Comparison of ENCODE assay signal across 16 mouse cellular contexts in genomic region chr12:58512645-58513044, GRCm38 (mm10).
DNase-seq lines count a peak whose midpoint lies in the region; ATAC-seq and TF ChIP-seq lines count a peak whose summit lies in the region.
"Had no signal": no experiment of that assay in that cellular context is flagged by ENCODE, and none has a peak within 500 bp of the region (broad histone marks: within the 10 kb centered on the region; RNA-seq: fewer than 3 reads in every experiment).

No protein-coding gene starts in this region.

- no peak overlapping the region for H3K4me3 ChIP-seq in hindbrain, embryonic 12.5 days
- H3K4me3 ChIP-seq in midbrain, embryonic 15.5 days, result no peak overlapping the region
- H3K4me3 ChIP-seq in heart, embryonic 10.5 days, result no peak overlapping the region
- H3K4me3 ChIP-seq: embryonic facial prominence, embryonic 15.5 days; myocyte had no signal

- peaks cover 4% of the 10 kb centered on the region; the same call in 1 of the 2 replicates for H3K4me1 ChIP-seq in hindbrain, embryonic 12.5 days
- H3K4me1 ChIP-seq in midbrain, embryonic 15.5 days, result peaks cover 5% of the 10 kb centered on the region; the same call in 1 of the 2 replicates
- no peaks in the 10 kb centered on the region for H3K4me1 ChIP-seq in heart, embryonic 10.5 days
- H3K4me1 ChIP-seq: embryonic facial prominence, embryonic 15.5 days had no signal

- TF ChIP-seq CTCF in brain, embryonic 14.5 days (IDR thresholded peaks at IDR 0.05; ENCODE audit: borderline replicate concordance, extremely low read depth, insufficient read depth, insufficient read length), result no peak

- H3K27ac ChIP-seq in hindbrain, embryonic 12.5 days, result no peak overlapping the region
- peak overlapping the region; percentile 31; the same call in 1 of the 2 replicates for H3K27ac ChIP-seq in midbrain, embryonic 15.5 days
- H3K27ac ChIP-seq in heart, embryonic 10.5 days, result no peak overlapping the region
- H3K27ac ChIP-seq: embryonic facial prominence, embryonic 15.5 days; liver, embryonic 14.5 days had no signal

- WGBS in hindbrain, embryonic 12.5 days, result 48% methylated on average over 7 of the region's 7 CpGs
- 19% methylated on average over 7 of the region's 7 CpGs for WGBS in midbrain, embryonic 15.5 days
- 77% methylated on average over 7 of the region's 7 CpGs for WGBS in heart, embryonic 10.5 days

- TF ChIP-seq POLR2A in brain, embryonic 14.5 days (IDR thresholded peaks at IDR 0.05; ENCODE audit: borderline replicate concordance, extremely low read depth, insufficient read depth, insufficient read length, poor library complexity, severe bottlenecking), result no peak

- no peak overlapping the region for H3K4me2 ChIP-seq in hindbrain, embryonic 12.5 days (replicated peaks)
- peak overlapping the region; percentile 34 for H3K4me2 ChIP-seq in midbrain, embryonic 15.5 days
- H3K4me2 ChIP-seq: embryonic facial prominence, embryonic 15.5 days had no signal

- no peaks in the 10 kb centered on the region for H3K9me3 ChIP-seq in hindbrain, embryonic 12.5 days (replicated peaks)
- no peaks in the 10 kb centered on the region for H3K9me3 ChIP-seq in midbrain, embryonic 15.5 days
- no peaks in the 10 kb centered on the region for H3K9me3 ChIP-seq in heart, embryonic 10.5 days
- H3K9me3 ChIP-seq: embryonic facial prominence, embryonic 15.5 days had no signal

- no peaks in the 10 kb centered on the region for H3K36me3 ChIP-seq in hindbrain, embryonic 12.5 days
- H3K36me3 ChIP-seq in midbrain, embryonic 15.5 days (replicated peaks), result no peaks in the 10 kb centered on the region
- no peaks in the 10 kb centered on the region for H3K36me3 ChIP-seq in heart, embryonic 10.5 days
- H3K36me3 ChIP-seq: embryonic facial prominence, embryonic 15.5 days had no signal

- ATAC-seq in hindbrain, embryonic 12.5 days (ENCODE audit: low FRiP score), result peak; percentile 93
- peak; percentile 89 for ATAC-seq in midbrain, embryonic 15.5 days (replicated peaks)
- ATAC-seq: inflammation-experienced regulatory T-cells, adult 6 months had no signal

- DNase-seq in Muller cell, postnatal 12 days (ENCODE audit: inconsistent ontology term), result peak; percentile 79
- peak; percentile 88 for DNase-seq in brain, embryonic 14.5 days (ENCODE audit: low read depth)
- no peak for DNase-seq in adrenal gland, postnatal 10 days
- no peak for DNase-seq in cerebellum, adult 11 months
- no peak for DNase-seq in heart, embryonic 10.5 days (ENCODE audit: low spot score)
- DNase-seq: adrenal gland, postnatal 36 days; cerebellum, adult 18-20 months; kidney, postnatal 36 days; lung, postnatal 36 days had no signal

- no peak overlapping the region for H3K9ac ChIP-seq in hindbrain, embryonic 12.5 days
- H3K9ac ChIP-seq in midbrain, embryonic 15.5 days, result no peak overlapping the region
- H3K9ac ChIP-seq: embryonic facial prominence, embryonic 15.5 days; liver, embryonic 14.5 days had no signal

- no peaks in the 10 kb centered on the region for H3K27me3 ChIP-seq in hindbrain, embryonic 12.5 days
- H3K27me3 ChIP-seq in midbrain, embryonic 15.5 days (replicated peaks), result no peaks in the 10 kb centered on the region
- H3K27me3 ChIP-seq in heart, embryonic 10.5 days (ENCODE audit: insufficient read depth, poor library complexity, severe bottlenecking), result no peaks in the 10 kb centered on the region
- H3K27me3 ChIP-seq: CH12.LX; embryonic facial prominence, embryonic 15.5 days had no signal

Comparison
In these comparisons a context has a peak if more than half of its experiments do, and no peak if none do; other contexts are left out.
1. DNase-seq: peak in Muller cell, postnatal 12 days (single experiment) and brain, embryonic 14.5 days (single experiment); none in adrenal gland, postnatal 10 days (single experiment), cerebellum, adult 11 months (single experiment) and heart, embryonic 10.5 days (single experiment).